Mouse (Mus musculus): ENCODE data around the gene Armc12.
A peak's percentile ranks its signal among the peaks of the same experiment; 100 is the strongest.

The Armc12 gene

GRCm38 (mm10) chr17:28530506-28530905 lies at the start of gene Armc12:
Armc12 (plus strand) TSS chr17:28530806.
- DNase-seq = no peak

- DNase-seq = no peak
Measured at GRCm38 (mm10) chr17:28484704-28485445, 45.7 kb upstream of the Armc12 start.

GRCm38 (mm10) chr17:28485446-28485948 lies 45.1 kb upstream of the Armc12 start:
- DNase-seq = peak; percentile 60 to 63

GRCm38 (mm10) chr17:28485977-28486400 lies 44.6 kb upstream of the Armc12 start:
- peak; percentile 98 for DNase-seq

GRCm38 (mm10) chr17:28486720-28487119 lies 43.9 kb upstream of the Armc12 start:
- DNase-seq = no peak

GRCm38 (mm10) chr17:28487584-28488257 lies 42.9 kb upstream of the Armc12 start:
- no peak for DNase-seq

GRCm38 (mm10) chr17:28488258-28489013 lies 42.2 kb upstream of the Armc12 start:
- no peak for DNase-seq

GRCm38 (mm10) chr17:28491035-28491770 lies 39.4 kb upstream of the Armc12 start:
- no peak for DNase-seq

GRCm38 (mm10) chr17:28495832-28496231 lies 34.8 kb upstream of the Armc12 start:
- no peak for DNase-seq

- DNase-seq = no peak
Measured at GRCm38 (mm10) chr17:28499190-28499589, 31.4 kb upstream of the Armc12 start.

- DNase-seq = no peak
Measured at GRCm38 (mm10) chr17:28500465-28500864, 30.1 kb upstream of the Armc12 start.

GRCm38 (mm10) chr17:28502196-28502821 lies 28.3 kb upstream of the Armc12 start:
- no peak for DNase-seq

GRCm38 (mm10) chr17:28504182-28504581 lies 26.4 kb upstream of the Armc12 start:
- DNase-seq = no peak

- DNase-seq = no peak
Measured at GRCm38 (mm10) chr17:28505591-28505990, 25.0 kb upstream of the Armc12 start.

- no peak for DNase-seq
Measured at GRCm38 (mm10) chr17:28506895-28507294, 23.7 kb upstream of the Armc12 start.

GRCm38 (mm10) chr17:28507496-28507895 lies 23.1 kb upstream of the Armc12 start:
- DNase-seq = no peak

- DNase-seq = no peak
Measured at GRCm38 (mm10) chr17:28510445-28511342, 19.9 kb upstream of the Armc12 start.

GRCm38 (mm10) chr17:28511616-28512541 lies 18.7 kb upstream of the Armc12 start:
- DNase-seq = no peak

- DNase-seq = no peak
Measured at GRCm38 (mm10) chr17:28512696-28513095, 17.9 kb upstream of the Armc12 start.

- DNase-seq = no peak
Measured at GRCm38 (mm10) chr17:28513337-28513736, 17.3 kb upstream of the Armc12 start.
